Mouse (Mus musculus) MEL (cell line): Measurements from ENCODE around the gene Pcsk4. TPM values are rescaled to one million over a fixed set of nuclear protein-coding genes. Genes with fewer than 3 reads are reported as not detected.

Experiments
- DNase-seq: peaks from one replicate; pipeline ENCODE4 v3.0.0; 2011; ENCODE audit warnings: low read depth, low spot score
- H3K27ac ChIP-seq: 2 replicates; pipeline ENCODE4 v1.5.1; 2012; ENCODE audit warnings: low read depth, mild to moderate bottlenecking, control low read depth, low read length, moderate library complexity; ENCODE audit not compliant: control insufficient read depth
- H3K27me3 ChIP-seq, 2 experiments: fragments of 150-350 bp in 1 of 2; sonication (generic) in 1 of 2; 2 replicates each; pipeline ENCODE4 v1.6.1; 2012; ENCODE audit warnings: low read length in 2 of 2, mild to moderate bottlenecking in 2 of 2, improper control_type of control experiment in 1 of 2, moderate library complexity in 1 of 2; ENCODE audit not compliant: insufficient read depth in 2 of 2, control insufficient read depth in 1 of 2
- H3K36me3 ChIP-seq, 2 experiments: 2 replicates each; pipeline ENCODE4 v1.6.1; 2012 to 2014; ENCODE audit warnings: low read length in 2 of 2, improper control_type of control experiment in 1 of 2, inconsistent platforms in 1 of 2, mild to moderate bottlenecking in 1 of 2; ENCODE audit not compliant: insufficient read depth in 2 of 2, control insufficient read depth in 1 of 2
- H3K4me1 ChIP-seq, 2 experiments: fragments of 150-350 bp in 1 of 2; sonication (generic) in 1 of 2; 2 replicates each; pipeline ENCODE4 v1.6.1; 2012; ENCODE audit warnings: low read length in 2 of 2, improper control_type of control experiment in 1 of 2, mild to moderate bottlenecking in 1 of 2; ENCODE audit not compliant: insufficient read depth in 2 of 2, control insufficient read depth in 1 of 2
- H3K4me3 ChIP-seq, 2 experiments: fragments of 150-350 bp in 1 of 2; sonication (generic) in 1 of 2; 2 replicates each; pipeline ENCODE4 v1.5.1; 2012; ENCODE audit warnings: low read depth in 2 of 2, low read length in 2 of 2, mild to moderate bottlenecking in 2 of 2, moderate library complexity in 2 of 2, control low read depth in 1 of 2, improper control_type of control experiment in 1 of 2; ENCODE audit not compliant: control insufficient read depth in 1 of 2, insufficient read depth in 1 of 2
- H3K79me2 ChIP-seq: 2 replicates; pipeline ENCODE4 v1.6.1; 2012; ENCODE audit warnings: mild to moderate bottlenecking, low read length, moderate library complexity; ENCODE audit not compliant: control insufficient read depth, poor library complexity, insufficient read depth
- H3K9ac ChIP-seq: 2 replicates; pipeline ENCODE4 v1.6.1; 2012; ENCODE audit warnings: low read depth, mild to moderate bottlenecking, control low read depth, low read length, moderate library complexity; ENCODE audit not compliant: control insufficient read depth, poor library complexity, severe bottlenecking
- H3K9me3 ChIP-seq: fragments of 150-350 bp; sonication (generic); replicated peaks from 2 replicates; pipeline ENCODE4 v1.6.1; 2012; ENCODE audit warnings: mild to moderate bottlenecking, low read length, improper control_type of control experiment, moderate library complexity; ENCODE audit not compliant: insufficient read depth
- BHLHE40 ChIP-seq: IDR thresholded peaks from 2 replicates; pipeline ENCODE4 v1.6.1; 2012; ENCODE audit warnings: low read depth, mild to moderate bottlenecking, inconsistent platforms, low read length, improper control_type of control experiment, borderline replicate concordance
- E2F4 ChIP-seq: IDR thresholded peaks from 2 replicates; pipeline ENCODE4 v1.6.1; 2011; ENCODE audit warnings: low read depth, low read length, improper control_type of control experiment, borderline replicate concordance
- GABPA ChIP-seq: IDR thresholded peaks from 2 replicates; pipeline ENCODE4 v1.6.1; 2012; ENCODE audit warnings: low read depth, mild to moderate bottlenecking, inconsistent platforms, low read length, improper control_type of control experiment, moderate library complexity
- GATA1 ChIP-seq: IDR thresholded peaks from 2 replicates; pipeline ENCODE4 v1.6.1; 2011; ENCODE audit warnings: low read depth, low read length, improper control_type of control experiment
- MYB ChIP-seq: IDR thresholded peaks from 2 replicates; pipeline ENCODE4 v1.6.1; 2011; ENCODE audit warnings: mild to moderate bottlenecking, low read depth, low read length, improper control_type of control experiment
- MYC ChIP-seq: IDR thresholded peaks from 2 replicates; pipeline ENCODE4 v1.6.1; 2011; ENCODE audit warnings: low read depth, mild to moderate bottlenecking, low read length, improper control_type of control experiment, moderate library complexity
- NRF1 ChIP-seq: IDR thresholded peaks from 2 replicates; pipeline ENCODE4 v1.6.1; 2014; ENCODE audit warnings: low read depth, mild to moderate bottlenecking, inconsistent platforms, low read length, improper control_type of control experiment, moderate library complexity; ENCODE audit not compliant: poor library complexity, insufficient read depth, severe bottlenecking
- POLR2A ChIP-seq, 2 experiments: IDR thresholded peaks; 2 replicates each; pipeline ENCODE4 v1.6.1; 2011 to 2012; ENCODE audit warnings: low read length in 2 of 2, mild to moderate bottlenecking in 2 of 2, control low read depth in 1 of 2, improper control_type of control experiment in 1 of 2, low read depth in 1 of 2, moderate library complexity in 1 of 2; ENCODE audit not compliant: control insufficient read depth in 1 of 2, insufficient read depth in 1 of 2, poor library complexity in 1 of 2
- SMC3 ChIP-seq: IDR thresholded peaks from 2 replicates; pipeline ENCODE4 v1.6.1; 2011; ENCODE audit warnings: low read depth, low read length, improper control_type of control experiment
- TBP ChIP-seq: IDR thresholded peaks from 2 replicates; pipeline ENCODE4 v1.8.0; 2011; ENCODE audit warnings: low read depth, low read length, improper control_type of control experiment
- TCF12 ChIP-seq: IDR thresholded peaks from 2 replicates; pipeline ENCODE4 v1.6.1; 2014; ENCODE audit warnings: low read depth, mild to moderate bottlenecking, inconsistent platforms, low read length, improper control_type of control experiment, moderate library complexity
- UBTF ChIP-seq: IDR thresholded peaks from 2 replicates; pipeline ENCODE4 v1.6.1; 2012; ENCODE audit warnings: low read depth, mild to moderate bottlenecking, inconsistent platforms, low read length, improper control_type of control experiment, moderate library complexity, borderline replicate concordance; ENCODE audit not compliant: insufficient read depth
- USF1 ChIP-seq: IDR thresholded peaks from 2 replicates; pipeline ENCODE4 v1.6.1; 2014; ENCODE audit warnings: low read depth, mild to moderate bottlenecking, inconsistent platforms, low read length, improper control_type of control experiment, moderate library complexity
- USF2 ChIP-seq, 2 experiments: IDR thresholded peaks; 2 replicates each; pipeline ENCODE4 v1.6.1; 2011 to 2012; ENCODE audit warnings: improper control_type of control experiment in 2 of 2, low read length in 2 of 2, borderline replicate concordance in 1 of 2, inconsistent platforms in 1 of 2, low read depth in 1 of 2, mild to moderate bottlenecking in 1 of 2; ENCODE audit not compliant: insufficient read depth in 1 of 2
- ZC3H11A ChIP-seq: IDR thresholded peaks from 2 replicates; pipeline ENCODE4 v1.6.1; 2012; ENCODE audit warnings: low read depth, mild to moderate bottlenecking, inconsistent platforms, low read length, improper control_type of control experiment
- ZMIZ1 ChIP-seq: IDR thresholded peaks from 2 replicates; pipeline ENCODE4 v1.6.1; 2012; ENCODE audit warnings: low read depth, mild to moderate bottlenecking, inconsistent platforms, low read length, improper control_type of control experiment, moderate library complexity
- ZNF384 ChIP-seq: IDR thresholded peaks from 2 replicates; pipeline ENCODE4 v1.6.1; 2012; ENCODE audit warnings: low read depth, mild to moderate bottlenecking, inconsistent platforms, low read length, improper control_type of control experiment
- polyA plus RNA-seq, 2 experiments: library from polyadenylated mRNA; stranded (reverse) in 1 of 2; unstranded in 1 of 2; fragments of >175 nt in 1 of 2; fragments of >200 nt in 1 of 2; gene quantifications; 2 replicates each; pipeline versions ENCODE4 v1.2.1 to v1.2.4; 2012; ENCODE audit warnings: low replicate concordance in 2 of 2, low read depth in 1 of 2; ENCODE audit not compliant: insufficient read length in 2 of 2, insufficient read depth in 1 of 2, missing spikeins in 1 of 2
- total RNA-seq: library from RNA; depleted of rRNA; stranded (reverse); fragments of 300-350 nt; gene quantifications from 2 replicates; pipeline ENCODE4 v1.2.3, GENCODE M21; 2012

The Pcsk4 gene
- total and polyA plus RNA-seq, 3 experiments: 6.5 to 23.1 TPM; not detected in 1

DNA sequence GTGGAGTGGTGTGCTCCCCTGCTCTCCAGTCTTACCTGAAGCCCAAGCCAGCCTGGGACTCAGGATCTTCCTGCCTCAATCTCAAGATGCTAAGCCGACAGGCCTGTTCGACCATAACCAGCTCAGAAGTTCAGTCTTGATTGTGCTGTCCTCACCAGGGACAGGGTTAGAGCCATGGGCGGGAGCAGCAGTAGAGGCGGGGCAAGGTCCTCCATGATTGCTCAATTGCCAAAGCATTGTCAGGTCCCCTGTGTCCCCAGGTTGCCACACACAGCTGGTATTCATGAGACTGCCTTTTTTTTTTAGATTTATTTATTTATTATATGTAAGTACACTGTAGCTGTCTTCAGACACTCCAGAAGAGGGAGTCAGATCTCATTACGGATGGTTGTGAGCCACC lies 53.1 kb downstream of the Pcsk4 start:
- no peak for DNase-seq
- peaks cover 24% of the 10 kb centered on the region for H3K79me2 ChIP-seq
- peaks cover 0 to 8% of the 10 kb centered on the region in 2 experiments; a peak in 2 of 4 replicates for H3K36me3 ChIP-seq
- H3K9me3 ChIP-seq: no peaks in the 10 kb centered on the region
- H3K4me1 ChIP-seq: no peaks in the 10 kb centered on the region
- TF ChIP-seq NRF1: no peak
- TF ChIP-seq MYC: no peak
- TF ChIP-seq TCF12: no peak
- TF ChIP-seq E2F4: no peak
- no peak for TF ChIP-seq TBP
- TF ChIP-seq SMC3: no peak
- no peak for TF ChIP-seq ZC3H11A
- TF ChIP-seq, all 39 proteins: peak for 0
- Histone ChIP-seq H3K27me3 (no peaks in the 10 kb centered on the region), H3K9ac (no peak overlapping the region), H3K4me3 (no peak overlapping the region), H3K27ac (no peak overlapping the region)

DNA sequence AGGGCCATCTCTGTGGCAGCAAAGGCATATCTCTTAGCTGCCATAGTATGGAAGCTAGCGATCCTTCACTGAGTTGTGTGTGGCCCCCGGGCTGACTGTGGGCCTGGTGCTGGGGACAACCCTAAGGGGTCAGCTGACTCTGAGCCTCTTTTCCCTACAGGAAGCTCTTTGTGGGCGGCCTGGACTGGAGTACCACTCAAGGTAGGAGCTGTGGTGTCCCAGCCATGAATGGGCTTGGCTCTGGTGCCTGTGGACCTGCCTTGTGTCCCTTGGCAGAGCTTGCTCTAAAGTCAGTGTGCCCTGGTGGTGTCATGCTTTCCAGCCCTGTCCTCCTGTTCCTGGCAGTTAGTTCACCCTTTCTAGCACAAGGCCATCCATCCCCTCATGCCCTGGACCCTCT lies 55.5 kb downstream of the Pcsk4 start:
- H3K27me3 ChIP-seq: no peaks in the 10 kb centered on the region
- H3K4me1 ChIP-seq: no peaks in the 10 kb centered on the region
- peaks cover 3 to 5% of the 10 kb centered on the region in 2 experiments; a peak in 3 of 4 replicates for H3K36me3 ChIP-seq
- no peak for TF ChIP-seq USF1
- TF ChIP-seq MYB: no peak
- no peak for TF ChIP-seq ZC3H11A
- no peak for TF ChIP-seq USF2 (IDR thresholded peaks at IDR 0.05; ENCODE audit: borderline replicate concordance in 1 of 2, insufficient read depth in 1 of 2, low read depth in 1 of 2, low read length in 2 of 2)
- no peak for TF ChIP-seq ZNF384
- no peak for TF ChIP-seq GATA1
- TF ChIP-seq ZMIZ1: no peak
- TF ChIP-seq POLR2A (IDR thresholded peaks at IDR 0.05; ENCODE audit: control insufficient read depth in 1 of 2, insufficient read depth in 1 of 2, low read depth in 1 of 2, low read length in 2 of 2, poor library complexity in 1 of 2): no peak
- TF ChIP-seq GABPA: no peak
- no peak for TF ChIP-seq UBTF
- TF ChIP-seq BHLHE40: no peak
- TF ChIP-seq, all 39 proteins: peak for 0
- DNase-seq: no peak
- no peak overlapping the region for H3K4me3 ChIP-seq
- no peak overlapping the region for H3K27ac ChIP-seq
- peaks cover 45% of the 10 kb centered on the region for H3K79me2 ChIP-seq
- no peaks in the 10 kb centered on the region for H3K9me3 ChIP-seq
- H3K9ac ChIP-seq: no peak overlapping the region
